Mouse (Mus musculus) left cerebral cortex, postnatal 10 days (tissue): ENCODE results near the gene Acads. TPM values are rescaled to one million over a fixed set of nuclear protein-coding genes. Genes with fewer than 3 reads are reported as not detected.
"Not testable (repeated sequence)": the region's sequence is repeated elsewhere in the genome, so short reads cannot be mapped to it uniquely, and the experiment has no call there.

Source experiments
- DNase-seq, 2 experiments: peaks; one replicate each; pipeline ENCODE4 v3.0.0; 2021 to 2022; ENCODE audit warnings: low spot score in 2 of 2, mixed read lengths in 1 of 2; ENCODE audit errors: extremely low spot score in 1 of 2
- intact Hi-C: fragments of 180-260 bp; cut with DNase I; formaldehyde crosslinking; loops from one replicate; pipeline ENCODE4 v1.15.1; 2025
- total RNA-seq, 2 experiments: library from RNA; stranded (reverse); gene quantifications; 2 replicates each; pipeline ENCODE4 v1.2.3; 2021

Acads gene
- total RNA-seq, 2 experiments from 2014 or later: 4.9 to 5.8 TPM

GRCm38 (mm10) chr5:115132465-115132864, 13.3 kb upstream of the Acads start:
- intact Hi-C loops: no loop called here
- DNase-seq: no peak

- DNase-seq: no peak
- intact Hi-C loops: loop anchor here (5.0 kb wide), 2 partner anchors 33 to 108 kb away; partner anchors contain the start of gene Pop5
Observed at GRCm38 (mm10) chr5:115129328-115129727, 10.2 kb upstream of the Acads start.

GRCm38 (mm10) chr5:115127421-115128179, 8.5 kb upstream of the Acads start:
- intact Hi-C loops: loop anchor here (5.0 kb wide), 2 partner anchors 35 to 110 kb away; partner anchors contain the start of gene Pop5
- no peak for DNase-seq

- no peak for DNase-seq
- intact Hi-C loops: loop anchor here (5.0 kb wide), 2 partner anchors 36 to 111 kb away; partner anchors contain the start of gene Pop5
Observed at GRCm38 (mm10) chr5:115126578-115127312, 7.6 kb upstream of the Acads start.

GRCm38 (mm10) chr5:115125211-115125871, 6.2 kb upstream of the Acads start:
- peak; percentile 79 to 88 for DNase-seq
- intact Hi-C loops: loop anchor here (5.0 kb wide), 2 partner anchors 37 to 112 kb away; partner anchors contain the start of gene Pop5

GRCm38 (mm10) chr5:115124690-115125089, 5.5 kb upstream of the Acads start:
- intact Hi-C loops: loop anchor here (5.0 kb wide), 2 partner anchors 38 to 113 kb away; partner anchors contain the start of gene Pop5
- DNase-seq: no peak

- no peak for DNase-seq
- intact Hi-C loops: no loop called here
Observed at GRCm38 (mm10) chr5:115120978-115121377, 1.8 kb upstream of the Acads start.

GRCm38 (mm10) chr5:115117467-115117866, 1.7 kb downstream of the Acads start:
- no peak for DNase-seq
- intact Hi-C loops: no loop called here

GRCm38 (mm10) chr5:115116426-115116825, 2.7 kb downstream of the Acads start:
- DNase-seq: no peak
- intact Hi-C loops: no loop called here

GRCm38 (mm10) chr5:115114501-115114900, 4.6 kb downstream of the Acads start:
- intact Hi-C loops: no loop called here
- DNase-seq: no peak

- intact Hi-C loops: no loop called here
- DNase-seq: no peak
Observed at GRCm38 (mm10) chr5:115113244-115113643, 5.9 kb downstream of the Acads start.

GRCm38 (mm10) chr5:115111156-115111555, 8.0 kb downstream of the Acads start:
- intact Hi-C loops: no loop called here
- peak in 1 of 2 experiments; percentile 52 for DNase-seq

- intact Hi-C loops, DNase-seq: not testable (repeated sequence)
Observed at GRCm38 (mm10) chr5:115103253-115103652, 15.9 kb downstream of the Acads start.

- no peak for DNase-seq
- intact Hi-C loops: no loop called here
Observed at GRCm38 (mm10) chr5:115102231-115102630, 16.9 kb downstream of the Acads start.

- intact Hi-C loops: no loop called here
- no peak for DNase-seq
Observed at GRCm38 (mm10) chr5:115100473-115100872, 18.7 kb downstream of the Acads start.

- DNase-seq: no peak
Observed at GRCm38 (mm10) chr5:115099991-115100390, 19.2 kb downstream of the Acads start.

GRCm38 (mm10) chr5:115099530-115099929, 19.6 kb downstream of the Acads start:
- intact Hi-C loops: no loop called here
- DNase-seq: no peak

More at GRCm38 (mm10) chr5:115099991-115100390, 19.2 kb downstream of the Acads start:
- intact Hi-C loops: no loop called here

- intact Hi-C loops: no loop called here
- no peak for DNase-seq
Observed at GRCm38 (mm10) chr5:115098195-115098594, 21.0 kb downstream of the Acads start, which contains the start of gene Gm10401. Gene Gm10401, minus strand, starts transcription at chr5:115098295.

GRCm38 (mm10) chr5:115091776-115092175, 27.4 kb downstream of the Acads start:
- intact Hi-C loops: no loop called here
- no peak for DNase-seq
